Mouse (Mus musculus) heart, postnatal 0 days (tissue): ENCODE data around the gene Kdm6b.

Experiments used
- CTCF ChIP-seq: IDR thresholded peaks from 2 replicates; pipeline ENCODE4 v1.5.1; 2016; ENCODE audit warnings: antibody characterized with exemption, control low read depth, low read depth
- EP300 ChIP-seq: IDR thresholded peaks from 2 replicates; pipeline ENCODE4 v1.6.1; 2016; ENCODE audit warnings: antibody characterized with exemption, low read depth

DNA sequence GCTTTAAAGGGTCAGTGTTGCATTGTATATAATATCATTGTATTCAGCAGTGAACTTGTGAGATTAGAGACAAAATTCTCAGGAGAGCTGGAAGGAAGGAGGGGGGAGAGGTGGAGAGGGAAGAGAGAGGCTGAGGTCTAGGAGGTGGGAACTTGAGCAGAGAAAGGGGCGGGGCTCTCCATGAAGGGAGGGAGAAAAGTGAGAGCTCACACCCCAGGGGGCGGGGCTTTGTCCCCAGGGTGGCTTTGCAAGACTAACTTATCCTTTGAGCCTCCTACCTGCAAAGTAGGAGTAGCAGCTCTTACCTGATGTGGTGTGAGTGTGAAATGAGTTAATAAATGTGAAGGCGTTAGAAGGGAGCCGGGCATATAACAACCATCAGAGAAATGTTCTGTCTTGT is 15.3 kb upstream of the Kdm6b start:
- TF ChIP-seq CTCF = no peak
- no peak for TF ChIP-seq EP300
